In genomic region chr19:23281911-23282660, GRCm38 (mm10) we compare ENCODE assay signal across 25 mouse cellular contexts. TPM values are rescaled to one million over a fixed set of nuclear protein-coding genes. Genes with fewer than 3 reads are reported as not detected.
DNase-seq lines count a peak whose midpoint lies in the region; ATAC-seq lines count a peak whose summit lies in the region.
"Had no signal": no experiment of that assay in that cellular context is flagged by ENCODE, and none has a peak within 500 bp of the region (broad histone marks: within the 10 kb centered on the region; RNA-seq: fewer than 3 reads in every experiment).

No protein-coding gene starts in this region.

- DNase-seq in heart, embryonic 10.5 days (ENCODE audit: low spot score), result no peak
- no peak for DNase-seq in heart, adult 9 months (ENCODE audit: low spot score in 2 of 2)
- peak; percentile 69 for DNase-seq in ZHBTc4 (ENCODE audit: low read depth, low spot score)
- DNase-seq in limb, embryonic 11.5 days (ENCODE audit: low spot score), result peak; percentile 42
- DNase-seq in cerebellum, adult 11 months, result no peak
- DNase-seq in spleen, postnatal 14 days (ENCODE audit: low spot score in 2 of 2), result no peak
- DNase-seq in liver, embryonic 11.5 days (ENCODE audit: low spot score), result no peak
- no peak for DNase-seq in lung, postnatal 14 days
- DNase-seq: adrenal gland, adult 2 months; cerebellum, adult 9-10 months; gastrocnemius, postnatal 10 days; heart, adult 11 months; heart, postnatal 36 days; kidney, postnatal 4 days; layer of hippocampus, adult 9-11 months; lung, adult 2 months; lung, postnatal 36 days; right cerebral cortex, adult 18-20 months; thymus, postnatal 36 days had no signal

- H3K36me3 ChIP-seq in heart, embryonic 10.5 days, result no peaks in the 10 kb centered on the region
- no peaks in the 10 kb centered on the region for H3K36me3 ChIP-seq in limb, embryonic 11.5 days (ENCODE audit: control insufficient read depth, insufficient read depth, low read length)
- no peaks in the 10 kb centered on the region for H3K36me3 ChIP-seq in liver, embryonic 11.5 days (ENCODE audit: control insufficient read depth, insufficient read depth, low read length)
- H3K36me3 ChIP-seq: forebrain, embryonic 12.5 days; hindbrain, embryonic 15.5 days; limb, embryonic 15.5 days; midbrain, embryonic 12.5 days; neural tube, embryonic 13.5 days had no signal

- H3K4me2 ChIP-seq in limb, embryonic 11.5 days (ENCODE audit: low read depth, severe bottlenecking), result no peak overlapping the region
- H3K4me2 ChIP-seq in liver, embryonic 11.5 days, result no peak overlapping the region
- H3K4me2 ChIP-seq: forebrain, embryonic 12.5 days; hindbrain, embryonic 15.5 days; limb, embryonic 15.5 days; midbrain, embryonic 12.5 days; neural tube, embryonic 13.5 days had no signal

- H3K27ac ChIP-seq in heart, embryonic 10.5 days, result peak overlapping the region; percentile 57; the same call in 1 of the 2 replicates
- no peak overlapping the region for H3K27ac ChIP-seq in limb, embryonic 11.5 days (replicated peaks; ENCODE audit: low read depth, low read length)
- no peak overlapping the region for H3K27ac ChIP-seq in liver, embryonic 11.5 days (ENCODE audit: low read depth, low read length)
- H3K27ac ChIP-seq: forebrain, embryonic 12.5 days; hindbrain, embryonic 15.5 days; limb, embryonic 15.5 days; midbrain, embryonic 12.5 days; neural tube, embryonic 13.5 days had no signal

- no peak overlapping the region for H3K9ac ChIP-seq in limb, embryonic 11.5 days (ENCODE audit: low read length)
- H3K9ac ChIP-seq in liver, embryonic 11.5 days (ENCODE audit: low read depth, low read length), result no peak overlapping the region
- H3K9ac ChIP-seq: forebrain, embryonic 12.5 days; hindbrain, embryonic 15.5 days; limb, embryonic 15.5 days; midbrain, embryonic 12.5 days; neural tube, embryonic 13.5 days had no signal

- H3K27me3 ChIP-seq in heart, embryonic 10.5 days (ENCODE audit: insufficient read depth, poor library complexity, severe bottlenecking), result no peaks in the 10 kb centered on the region
- no peaks in the 10 kb centered on the region for H3K27me3 ChIP-seq in limb, embryonic 11.5 days (ENCODE audit: control insufficient read depth, insufficient read depth, low read length)
- no peaks in the 10 kb centered on the region for H3K27me3 ChIP-seq in liver, embryonic 11.5 days (replicated peaks; ENCODE audit: control insufficient read depth, insufficient read depth, low read length)
- H3K27me3 ChIP-seq: forebrain, embryonic 12.5 days; hindbrain, embryonic 15.5 days; limb, embryonic 15.5 days; midbrain, embryonic 12.5 days; neural tube, embryonic 13.5 days had no signal

- 44% methylated on average over 8 of the region's 8 CpGs for WGBS in heart, embryonic 10.5 days
- WGBS in limb, embryonic 11.5 days, result 42% methylated on average over 8 of the region's 8 CpGs
- WGBS in liver, embryonic 11.5 days, result 58% methylated on average over 8 of the region's 8 CpGs

- no peak for ATAC-seq in limb, embryonic 11.5 days (ENCODE audit: insufficient number of reproducible peaks, low FRiP score, low TSS enrichment, low read depth)
- no peak for ATAC-seq in liver, embryonic 11.5 days (replicated peaks; ENCODE audit: low FRiP score)
- ATAC-seq: intestine, embryonic 16.5 days had no signal

- H3K4me1 ChIP-seq in heart, embryonic 10.5 days, result peaks cover 6% of the 10 kb centered on the region; the same call in 1 of the 2 replicates
- H3K4me1 ChIP-seq in limb, embryonic 11.5 days (ENCODE audit: control insufficient read depth, insufficient read depth, low read length), result no peaks in the 10 kb centered on the region
- H3K4me1 ChIP-seq in liver, embryonic 11.5 days (replicated peaks; ENCODE audit: control insufficient read depth, insufficient read depth, low read length), result no peaks in the 10 kb centered on the region
- H3K4me1 ChIP-seq: forebrain, embryonic 12.5 days; hindbrain, embryonic 15.5 days; midbrain, embryonic 12.5 days; neural tube, embryonic 13.5 days had no signal

- no peaks in the 10 kb centered on the region for H3K9me3 ChIP-seq in heart, embryonic 10.5 days
- H3K9me3 ChIP-seq in limb, embryonic 11.5 days (ENCODE audit: control insufficient read depth, low read length), result no peaks in the 10 kb centered on the region
- no peaks in the 10 kb centered on the region for H3K9me3 ChIP-seq in liver, embryonic 11.5 days (ENCODE audit: control insufficient read depth, low read length)
- H3K9me3 ChIP-seq: forebrain, embryonic 12.5 days; hindbrain, embryonic 15.5 days; limb, embryonic 15.5 days; midbrain, embryonic 12.5 days had no signal

- no peak overlapping the region for H3K4me3 ChIP-seq in heart, embryonic 10.5 days
- H3K4me3 ChIP-seq in limb, embryonic 11.5 days (ENCODE audit: low read depth, low read length), result no peak overlapping the region
- H3K4me3 ChIP-seq in liver, embryonic 11.5 days (ENCODE audit: low read depth, low read length), result no peak overlapping the region
- H3K4me3 ChIP-seq: forebrain, embryonic 12.5 days; hindbrain, embryonic 15.5 days; limb, embryonic 15.5 days; midbrain, embryonic 12.5 days; neural tube, embryonic 13.5 days had no signal

RNA-seq across cellular contexts. Expression of gene Smc5, which starts 8.4 kb away (rescaled TPM):
- 32.2 and 39.1 TPM in 2 replicates for polyA plus RNA-seq in heart, embryonic 10.5 days (2016; fragmentation: Nextera tagmentation; extraction: Ambion mirVana)
- 50.6 and 55.8 TPM in 2 replicates for polyA plus RNA-seq in limb, embryonic 11.5 days (2014; fragmentation: Nextera tagmentation; extraction: Ambion mirVana)
- polyA plus RNA-seq in liver, embryonic 11.5 days (2014; fragmentation: Nextera tagmentation; extraction: Ambion mirVana), result 32.4 and 33.9 TPM in 2 replicates

Comparison
In these comparisons a context has a peak if more than half of its experiments do, and no peak if none do; other contexts are left out.
1. DNase-seq: peak in ZHBTc4 (single experiment) and limb, embryonic 11.5 days (single experiment); none in heart, embryonic 10.5 days (single experiment), heart, adult 9 months (0 of 2), cerebellum, adult 11 months (single experiment), spleen, postnatal 14 days (0 of 2), liver, embryonic 11.5 days (single experiment) and lung, postnatal 14 days (single experiment).